Mouse (Mus musculus): ENCODE measurements around the gene Cdkl3.

Gene Cdkl3

DNA sequence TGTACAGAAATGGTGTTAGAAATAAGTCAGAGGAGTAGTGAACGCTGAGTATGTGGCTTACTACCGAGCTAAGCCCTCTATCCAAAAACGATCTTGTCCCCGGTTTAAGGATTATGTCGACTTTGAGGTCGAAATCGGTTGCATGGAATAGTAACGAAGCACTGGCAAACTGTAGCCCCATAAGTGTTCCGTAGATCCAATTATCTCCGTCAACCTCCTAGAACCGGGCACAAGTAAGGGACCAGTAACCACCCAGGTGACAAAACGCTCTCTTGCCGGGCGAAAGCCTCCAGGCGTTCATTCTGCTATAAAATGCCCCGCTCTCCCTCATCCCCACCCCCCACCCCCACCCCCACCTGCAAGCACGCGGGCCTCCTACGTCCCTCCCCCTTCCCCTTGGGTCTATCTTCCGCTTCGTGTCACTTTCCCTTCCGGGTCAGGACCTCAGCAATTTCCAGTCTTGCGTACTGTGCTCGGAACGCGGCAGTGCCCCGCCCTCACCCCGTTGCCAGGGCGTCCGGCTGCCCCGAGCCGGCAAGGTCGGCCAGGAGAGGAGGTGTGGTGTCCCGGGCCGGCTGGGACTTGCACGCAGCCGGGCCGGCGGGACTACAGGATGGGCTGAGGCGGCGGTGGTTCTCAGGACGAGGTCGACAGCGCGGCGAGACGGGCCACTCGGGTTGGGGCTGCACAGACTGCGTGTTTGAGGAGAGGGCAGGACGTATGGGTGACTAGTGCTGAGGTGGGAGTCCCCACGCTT, at the start of gene Cdkl3:
Gene Cdkl3 (plus strand): TSS at position 450 of the 757 bp plus-strand sequence.
- peak; percentile 89 for DNase-seq (ENCODE audit: low spot score in 2 of 2)

DNA sequence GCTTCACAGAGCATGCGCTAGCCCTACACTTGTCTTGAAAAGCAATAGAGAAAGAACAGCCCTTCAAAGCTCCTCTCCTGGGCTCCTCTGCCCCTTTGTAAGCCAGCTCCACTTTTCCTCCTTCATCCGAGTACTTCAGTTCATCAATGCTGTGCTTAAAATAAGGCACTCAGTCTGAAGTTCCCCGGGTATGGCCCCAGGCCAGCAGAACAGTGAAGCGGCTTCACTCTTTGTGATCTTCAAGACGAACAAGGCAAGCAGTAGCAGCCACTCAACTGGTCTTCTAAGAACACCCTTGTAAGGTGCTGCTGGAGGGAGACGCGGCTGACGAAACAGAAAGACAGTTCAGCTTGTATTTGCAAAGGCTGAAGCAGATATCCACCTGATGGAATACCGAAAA, 47.9 kb upstream of the Cdkl3 start:
- DNase-seq (ENCODE audit: low spot score in 2 of 2): no peak

DNA sequence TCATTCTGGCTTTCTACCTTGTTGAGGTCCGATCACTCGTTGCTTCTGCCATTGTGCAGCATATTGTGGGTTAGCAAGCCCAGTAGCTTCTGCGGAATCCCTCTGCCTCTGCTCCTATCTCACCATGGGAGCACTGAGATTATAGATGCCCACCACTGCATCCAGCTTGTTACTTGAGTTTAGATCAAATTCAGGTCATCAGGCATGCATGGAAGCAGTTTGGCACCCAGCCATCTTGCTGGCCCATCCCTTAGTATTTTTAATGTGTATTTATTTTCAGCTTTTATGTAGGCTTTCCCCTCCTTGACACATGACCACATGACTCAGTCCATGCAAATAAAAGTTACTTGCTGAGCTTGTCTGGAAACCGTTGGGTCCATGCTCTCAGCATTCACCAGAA, 46.3 kb upstream of the Cdkl3 start:
- DNase-seq (ENCODE audit: low spot score in 2 of 2): no peak

DNA sequence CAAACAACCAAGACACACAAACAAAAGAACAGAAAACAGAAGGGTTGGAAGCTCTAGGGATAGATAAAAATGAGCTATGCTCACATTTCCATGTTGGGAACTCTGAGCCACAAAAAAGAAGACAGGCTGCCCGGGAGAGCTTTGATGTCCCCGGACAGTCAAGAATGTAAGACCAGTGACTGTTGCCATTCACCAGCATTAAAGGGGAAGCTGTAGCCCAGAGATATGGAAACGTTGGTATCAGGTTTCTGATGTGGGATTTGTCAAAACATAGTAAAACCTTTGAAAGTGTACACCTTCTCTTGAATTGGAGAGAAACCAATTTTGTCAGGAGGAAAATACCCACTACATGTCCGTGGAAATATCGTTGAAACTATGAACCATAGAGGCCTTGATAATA, 44.5 kb upstream of the Cdkl3 start:
- DNase-seq (ENCODE audit: low spot score in 2 of 2): no peak

DNA sequence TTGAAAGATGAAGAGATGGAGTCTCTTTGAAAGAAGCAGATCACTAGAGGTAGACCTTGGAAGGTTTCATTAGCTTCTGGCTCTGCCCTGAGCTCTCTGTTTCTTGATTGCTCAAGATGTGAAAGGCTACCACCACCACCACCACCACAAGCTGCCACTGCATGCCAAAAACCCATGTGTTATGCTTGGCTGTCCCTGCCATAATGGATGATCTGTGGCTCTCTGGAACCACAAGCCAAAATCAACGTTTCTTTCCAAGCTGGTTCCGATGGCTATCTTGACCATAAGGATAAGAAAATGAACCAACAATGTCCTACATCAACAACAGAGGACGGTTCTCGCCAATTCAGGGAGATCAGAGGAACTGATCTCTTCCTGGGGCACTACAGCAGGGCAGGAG, 44.0 kb upstream of the Cdkl3 start:
- no peak for DNase-seq (ENCODE audit: low spot score in 2 of 2)

DNA sequence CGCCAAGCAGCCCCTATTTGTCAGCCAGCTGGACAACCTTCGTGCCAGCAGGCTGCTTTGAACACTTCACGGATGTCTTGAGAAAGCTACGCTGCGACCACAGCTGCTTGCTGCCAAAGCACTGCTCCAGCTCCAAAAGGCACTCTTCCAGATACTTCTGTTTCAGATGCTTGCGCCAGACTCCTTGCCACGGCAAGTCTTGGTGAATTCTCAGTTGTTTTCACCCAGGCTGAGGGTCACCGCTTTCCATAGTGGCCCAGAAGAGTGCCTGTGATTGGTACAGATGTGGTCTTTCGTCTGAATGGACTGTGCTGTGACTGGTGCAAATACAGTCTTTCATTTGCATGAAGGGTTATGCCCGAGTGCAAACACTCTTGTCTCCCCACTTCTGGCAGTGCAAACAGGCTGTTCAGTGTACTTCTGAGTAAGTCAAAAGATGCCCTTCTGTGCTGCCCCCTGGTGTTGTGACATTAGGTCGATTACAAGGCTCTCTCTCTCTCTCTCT, 43.0 kb upstream of the Cdkl3 start:
- DNase-seq (ENCODE audit: low spot score in 2 of 2): peak in 1 of 2 experiments; percentile 41

DNA sequence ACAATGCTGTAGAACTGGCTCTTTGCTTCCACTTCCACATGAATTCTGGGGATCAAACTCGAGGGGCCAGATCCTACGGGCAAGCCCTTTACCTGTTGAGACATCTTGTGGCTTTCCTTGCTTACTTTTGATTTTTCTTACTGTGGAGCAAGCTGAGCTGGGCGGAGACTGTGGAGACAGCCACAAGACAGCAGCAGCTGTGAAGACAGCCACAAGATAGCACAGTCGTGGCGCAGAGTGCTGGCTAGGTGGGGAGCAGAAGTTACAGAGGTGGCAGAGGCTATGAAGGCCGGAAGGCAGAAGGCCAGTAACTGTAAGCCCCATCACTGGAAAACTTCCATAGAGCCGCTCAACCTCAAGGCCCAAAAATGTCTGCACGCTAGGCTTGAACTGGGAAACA, 42.3 kb upstream of the Cdkl3 start:
- peak; percentile 51 to 66 for DNase-seq (ENCODE audit: low spot score in 2 of 2)

DNA sequence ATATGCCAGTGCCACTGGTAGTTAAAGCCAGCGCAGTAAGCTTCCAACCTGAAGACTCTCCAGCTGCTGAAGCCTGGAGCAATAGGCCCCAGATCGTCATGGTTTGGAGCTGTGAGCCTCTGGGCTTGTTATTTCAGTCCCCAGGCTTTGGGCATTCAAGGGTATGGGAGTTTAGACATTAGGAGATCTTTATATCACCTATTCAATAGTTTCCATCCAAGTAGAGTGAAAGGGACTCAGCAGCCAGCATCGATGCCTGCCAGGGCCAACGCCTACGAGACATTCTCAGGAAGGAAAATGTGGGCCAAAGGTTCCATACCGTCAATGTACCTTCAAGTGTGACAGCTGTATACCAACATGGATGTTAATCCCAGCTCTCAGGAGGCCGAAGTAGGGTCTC, 41.7 kb upstream of the Cdkl3 start:
- DNase-seq (ENCODE audit: low spot score in 2 of 2): no peak

DNA sequence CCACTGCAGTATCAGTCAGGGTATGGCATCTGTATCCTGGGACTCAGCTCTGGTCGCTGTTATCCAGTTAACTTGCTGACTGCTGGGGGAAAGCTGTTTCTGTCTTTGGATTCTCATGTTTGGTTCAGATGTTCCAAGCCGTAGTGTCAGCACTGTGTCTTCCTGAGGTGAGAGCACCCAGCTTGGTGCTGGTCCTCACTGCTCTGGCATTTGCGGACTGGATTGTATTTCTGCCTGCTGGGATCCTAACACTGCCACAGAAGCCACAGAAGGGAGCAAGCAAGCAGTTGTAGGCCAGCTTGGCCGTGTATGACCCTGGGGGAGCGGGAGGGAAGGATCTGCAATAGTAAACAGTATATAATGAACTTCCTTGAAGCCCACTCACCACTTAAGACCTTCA, 37.4 kb upstream of the Cdkl3 start:
- DNase-seq (ENCODE audit: low spot score in 2 of 2): no peak

DNA sequence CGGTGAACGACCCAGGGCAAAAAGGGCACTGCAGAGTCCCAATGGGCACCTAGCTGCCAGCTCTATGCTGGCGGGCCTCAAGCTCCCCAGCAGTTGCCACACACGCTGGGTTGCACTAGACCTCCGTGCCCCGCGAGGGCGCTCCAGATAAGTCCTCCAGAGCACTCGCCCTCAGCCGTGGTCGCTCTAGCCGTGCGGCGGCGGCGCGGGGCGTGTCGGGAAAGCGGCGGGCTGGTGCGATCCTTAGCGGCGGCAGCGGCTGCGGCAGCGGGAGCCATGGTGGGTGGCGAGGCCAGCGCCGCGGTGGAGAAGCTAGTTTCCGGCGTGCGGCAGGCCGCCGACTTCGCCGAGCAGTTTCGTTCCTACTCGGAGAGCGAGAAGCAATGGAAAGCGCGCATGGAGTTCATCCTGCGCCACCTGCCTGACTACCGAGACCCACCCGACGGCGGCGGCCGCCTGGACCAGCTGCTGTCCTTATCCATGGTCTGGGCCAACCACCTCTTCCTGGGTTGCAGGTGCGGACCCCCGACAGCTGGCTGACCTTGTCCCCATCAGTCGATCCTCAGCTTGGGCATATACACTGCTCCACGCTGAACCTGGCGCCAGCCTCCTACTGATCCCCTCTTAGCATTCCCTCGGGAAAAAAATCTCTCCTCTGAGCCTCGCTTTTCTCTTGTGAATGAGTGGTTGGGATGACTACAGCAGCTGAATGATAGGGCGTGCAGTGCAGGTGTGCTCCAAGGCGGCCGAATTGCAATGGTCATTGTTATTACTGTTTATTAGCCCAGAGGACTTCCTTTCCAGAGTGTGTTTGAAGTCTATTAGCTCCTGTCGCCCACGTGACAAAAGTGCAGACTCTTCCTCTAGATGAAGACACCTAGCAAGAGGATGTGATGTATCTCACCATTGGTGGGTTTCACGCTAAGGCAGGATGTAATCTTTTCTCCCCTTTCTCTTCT, 36.3 kb upstream of the Cdkl3 start, which contains the start of gene Cdkn2aipnl:
Gene Cdkn2aipnl (plus strand): TSS at position 219 of the 959 bp plus-strand sequence.
- peak; percentile 95 to 99 for DNase-seq (ENCODE audit: low spot score in 2 of 2)

DNA sequence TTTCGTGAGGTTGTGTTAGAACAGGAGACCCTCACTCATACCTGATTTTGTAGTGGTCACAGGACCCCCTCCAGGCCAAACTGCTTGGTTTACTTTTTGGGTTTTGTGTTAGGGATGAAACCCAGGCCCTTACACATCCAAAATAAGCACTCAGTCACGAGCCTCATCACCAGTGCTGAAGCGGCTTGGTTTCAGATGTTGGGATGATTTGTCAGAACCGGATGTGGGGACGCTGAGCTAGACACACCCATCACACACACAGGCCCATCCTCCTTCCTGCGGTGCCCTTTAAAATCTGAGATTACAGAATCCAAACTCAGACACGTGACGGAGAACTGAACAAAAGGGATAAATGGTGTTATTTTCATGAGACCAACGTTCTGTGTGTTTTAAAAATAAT, 35.1 kb upstream of the Cdkl3 start:
- no peak for DNase-seq (ENCODE audit: low spot score in 2 of 2)

DNA sequence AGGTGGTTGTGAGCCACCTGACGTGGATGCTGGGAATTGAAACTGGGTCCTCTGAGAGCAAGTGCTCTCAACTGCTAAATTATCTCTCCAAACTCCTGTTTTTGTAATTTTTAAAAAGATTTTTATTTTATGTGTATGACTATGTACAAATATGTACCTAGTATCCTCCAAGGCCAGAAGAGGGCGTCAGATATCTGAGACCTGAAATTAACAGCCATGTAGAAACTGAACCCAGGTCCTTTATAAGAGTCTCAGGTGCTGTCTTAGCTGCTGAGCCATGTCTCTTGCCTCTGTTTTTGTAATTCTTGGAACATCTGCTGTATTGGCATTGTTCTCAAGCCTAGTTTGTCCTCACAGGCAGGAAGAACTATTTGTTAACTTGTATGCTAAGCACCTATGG, 34.5 kb upstream of the Cdkl3 start:
- DNase-seq (ENCODE audit: low spot score in 2 of 2): no peak

DNA sequence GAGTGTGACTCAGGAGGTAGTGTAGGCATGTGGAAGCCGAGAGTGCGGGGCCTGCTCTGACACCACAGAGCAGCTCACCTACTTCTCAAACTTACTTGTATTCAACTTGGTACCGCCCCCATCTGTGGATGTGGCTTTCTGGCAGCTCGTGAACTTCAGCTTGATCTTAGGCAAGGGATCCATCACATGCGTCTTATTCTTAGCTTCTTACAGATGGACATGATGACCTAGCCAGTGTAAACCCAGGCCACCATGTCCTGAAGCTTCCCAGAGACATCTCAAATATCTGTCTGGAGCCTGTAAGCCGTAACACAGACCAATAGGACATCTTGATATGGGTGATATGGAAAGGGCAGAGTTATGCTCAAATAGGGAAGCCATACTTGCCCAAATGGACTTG, 32.4 kb upstream of the Cdkl3 start:
- DNase-seq (ENCODE audit: low spot score in 2 of 2): no peak

DNA sequence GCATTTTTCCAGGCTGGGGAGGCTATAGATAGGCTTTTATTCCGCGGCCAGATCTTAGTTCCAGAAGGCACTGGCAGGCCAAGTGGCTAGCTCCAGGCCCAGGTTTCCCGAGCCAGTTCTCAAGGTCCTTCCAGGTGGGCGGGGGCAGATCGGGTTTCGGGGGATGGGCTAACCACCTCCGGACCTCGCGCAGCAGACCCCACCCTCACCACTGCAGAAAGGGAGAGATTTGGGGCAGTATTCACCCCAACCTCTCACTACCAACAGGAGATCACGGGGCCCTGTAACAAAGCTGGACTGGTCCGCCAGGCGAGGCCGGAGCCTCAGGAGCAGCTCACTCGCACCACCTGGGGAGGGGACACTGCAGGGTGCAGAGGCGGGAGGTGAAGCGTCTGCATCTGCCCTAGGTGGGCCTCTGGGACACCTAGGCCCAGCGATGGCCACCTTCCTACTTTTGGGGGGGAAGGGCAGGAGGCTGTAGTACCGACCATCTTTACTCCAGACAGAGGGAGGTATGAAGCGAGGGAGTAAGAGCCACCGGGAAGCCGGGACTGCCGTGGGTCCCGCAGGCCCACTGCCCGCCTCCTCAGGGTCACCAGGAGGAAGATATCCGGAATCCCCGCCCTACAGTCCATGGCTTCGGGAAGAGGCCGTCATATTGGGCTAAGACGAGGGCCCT, 4.3 kb upstream of the Cdkl3 start:
- no peak for DNase-seq (ENCODE audit: low spot score in 2 of 2)

DNA sequence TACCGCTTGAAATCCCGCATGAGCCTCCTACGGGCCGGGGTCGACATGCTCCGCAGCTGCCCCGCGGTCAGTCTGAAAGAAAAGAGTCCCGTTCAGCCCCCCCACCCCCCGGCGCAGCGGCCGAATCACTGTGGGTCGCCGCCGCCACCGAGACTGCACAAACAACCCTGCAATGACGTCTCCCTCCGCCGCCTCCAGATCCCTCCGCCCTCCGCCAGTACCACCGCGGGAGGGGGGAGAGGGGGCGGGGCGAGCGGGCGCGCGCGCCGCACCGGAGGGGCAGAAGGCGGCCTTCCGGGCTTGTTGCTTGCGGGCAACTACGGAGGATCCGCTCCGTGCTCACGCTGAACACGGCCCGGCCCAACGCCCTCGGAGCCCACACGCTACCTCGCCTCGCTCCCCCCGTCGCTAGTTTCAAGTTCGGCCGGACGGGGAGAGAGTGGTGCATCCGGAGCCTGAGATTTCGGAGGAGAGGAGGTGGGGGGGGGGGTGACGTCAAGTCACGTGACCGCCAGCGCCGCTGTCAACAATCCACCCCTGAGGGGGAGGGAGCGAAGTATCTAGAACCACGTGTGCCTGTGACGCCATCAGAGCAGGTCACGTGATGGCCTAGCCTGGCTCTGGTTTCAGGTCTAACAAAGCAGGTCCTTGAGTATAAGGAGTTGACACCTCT, 3.6 kb upstream of the Cdkl3 start, which contains the start of gene Ube2b:
Gene Ube2b (minus strand): TSS at position 473 of the 673 bp plus-strand sequence.
- peak; percentile 93 to 95 for DNase-seq (ENCODE audit: low spot score in 2 of 2)

DNA sequence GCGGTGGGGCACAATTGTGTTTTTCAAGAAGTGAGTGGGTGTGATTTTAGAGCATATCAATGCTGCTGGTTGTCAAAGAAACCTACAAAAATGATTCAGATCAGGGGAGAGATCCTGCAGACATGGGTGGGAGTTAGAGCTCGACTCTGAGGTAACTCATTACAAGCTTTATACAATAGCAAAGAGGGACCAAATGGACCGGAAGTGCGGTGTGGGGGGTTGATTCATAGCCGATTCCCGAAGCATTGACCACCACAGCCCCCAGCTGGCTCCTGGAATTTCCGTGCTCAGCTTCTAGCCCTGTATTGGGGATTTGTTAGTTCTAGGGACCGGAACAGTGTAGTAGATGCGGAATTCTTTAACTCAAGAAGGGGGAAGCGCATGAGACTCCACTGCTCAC, 2.7 kb upstream of the Cdkl3 start:
- no peak for DNase-seq (ENCODE audit: low spot score in 2 of 2)

DNA sequence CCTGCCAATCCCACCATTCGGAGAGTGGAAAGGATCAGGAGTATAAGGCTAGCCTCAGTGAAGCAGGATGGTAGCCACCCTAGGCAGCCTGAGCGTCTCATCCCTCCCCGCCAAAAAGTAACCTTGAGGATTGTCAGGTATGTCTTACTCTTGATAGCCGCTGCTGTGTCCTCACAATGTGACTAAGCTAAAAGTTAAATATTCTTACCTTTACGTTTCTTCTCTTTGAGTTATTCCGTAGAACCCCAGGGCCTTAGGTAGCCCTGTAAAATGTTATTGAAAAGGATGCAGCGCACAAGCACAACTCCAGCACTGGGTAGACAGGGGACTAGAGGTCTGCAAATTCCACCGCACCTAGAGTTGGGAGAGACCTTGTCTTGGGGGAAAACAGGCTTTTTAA, 2.2 kb upstream of the Cdkl3 start:
- DNase-seq (ENCODE audit: low spot score in 2 of 2): no peak

DNA sequence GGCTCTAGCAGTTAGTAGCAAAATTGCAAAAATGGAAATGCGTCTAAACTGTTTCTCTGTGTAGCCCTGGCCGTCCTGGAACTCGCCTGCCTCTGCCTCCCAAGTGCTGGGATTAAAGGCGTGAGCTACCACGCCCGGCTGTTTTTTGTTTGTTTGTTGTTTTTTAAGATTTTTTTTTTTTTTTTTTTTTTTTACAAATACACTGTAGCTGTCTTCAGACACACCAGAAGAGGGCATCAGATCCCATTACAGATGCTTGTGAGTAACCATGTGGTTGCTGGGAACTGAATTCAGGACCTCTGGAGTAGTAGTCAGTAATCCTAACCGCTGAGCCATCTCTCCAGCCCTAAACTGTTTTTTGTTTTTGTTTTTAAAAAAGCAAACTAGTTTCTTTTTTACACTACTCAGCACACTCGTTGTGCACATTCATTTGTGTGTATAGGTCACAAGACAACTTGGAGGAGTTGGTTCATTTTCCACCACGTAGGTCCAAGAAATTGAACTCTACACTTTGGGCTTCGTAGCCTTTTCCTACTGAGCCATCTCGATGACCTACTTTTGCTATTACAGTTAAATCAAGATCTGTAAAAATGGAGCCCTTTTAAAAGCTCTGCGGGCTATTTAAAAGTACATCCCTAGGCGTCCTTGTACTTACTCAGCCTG, 1.0 kb upstream of the Cdkl3 start:
- DNase-seq (ENCODE audit: low spot score in 2 of 2): no peak

DNA sequence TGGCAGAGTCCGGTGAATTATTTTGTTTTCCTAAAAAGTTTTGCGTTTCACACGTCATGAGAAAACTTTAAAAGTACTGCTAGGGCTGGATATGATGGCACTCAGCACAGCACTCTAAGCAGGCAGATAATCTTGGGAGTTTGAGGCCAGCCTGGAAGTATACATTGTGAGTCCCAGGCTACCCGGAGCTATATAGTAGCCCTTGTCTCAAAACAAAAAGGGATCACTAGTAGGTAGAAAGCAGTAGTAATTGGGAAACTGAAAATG, 583 bp upstream of the Cdkl3 start:
- DNase-seq (ENCODE audit: low spot score in 2 of 2): no peak

DNA sequence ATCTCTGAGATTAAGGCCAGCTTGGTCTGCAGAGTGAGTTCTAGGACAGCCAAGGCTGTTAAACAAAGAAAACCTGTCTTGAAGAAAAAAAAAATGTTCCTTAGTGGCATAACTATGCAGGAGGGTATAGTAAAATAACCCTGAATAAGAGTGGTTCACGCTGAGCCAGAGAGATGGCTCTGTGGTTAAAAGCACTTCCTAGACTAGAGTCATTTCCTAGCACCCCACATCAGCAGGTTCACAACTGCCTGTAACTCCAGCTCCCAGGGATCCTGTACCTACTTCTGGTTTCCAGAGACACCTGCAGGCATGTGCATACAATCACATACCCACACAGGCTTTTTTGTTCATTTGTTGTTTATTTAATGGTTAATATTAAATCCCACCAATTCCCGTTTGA, 1.6 kb downstream of the Cdkl3 start:
- DNase-seq (ENCODE audit: low spot score in 2 of 2): no peak

DNA sequence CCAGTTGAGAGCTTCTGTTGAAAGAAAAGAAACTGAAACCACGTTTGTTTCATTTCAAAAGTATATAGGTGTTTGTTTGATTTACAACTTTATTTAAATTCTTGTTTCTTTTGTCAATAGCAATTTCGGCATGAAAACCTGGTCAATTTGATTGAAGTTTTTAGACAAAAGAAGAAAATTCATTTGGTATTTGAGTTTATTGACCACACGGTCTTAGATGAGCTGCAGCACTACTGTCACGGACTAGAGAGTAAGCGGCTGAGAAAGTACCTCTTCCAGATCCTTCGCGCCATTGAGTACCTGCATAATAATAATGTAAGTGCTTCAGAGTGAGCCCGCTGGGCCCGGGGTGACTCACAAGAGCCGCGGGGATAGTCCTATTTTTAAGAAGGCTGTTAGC, 7.0 kb downstream of the Cdkl3 start:
- no peak for DNase-seq (ENCODE audit: low spot score in 2 of 2)
